In genomic region chr19:58072404-58072803, GRCm38 (mm10) we compare ENCODE assay signal across 8 mouse cellular contexts.
DNase-seq lines count a peak whose midpoint lies in the region; ATAC-seq and TF ChIP-seq lines count a peak whose summit lies in the region.
"Had no signal": no experiment of that assay in that cellular context is flagged by ENCODE, and none has a peak within 500 bp of the region (broad histone marks: within the 10 kb centered on the region; RNA-seq: fewer than 3 reads in every experiment).

No protein-coding gene starts in this region.

- H3K36me3 ChIP-seq in heart, adult 2 months (ENCODE audit: control insufficient read depth, insufficient read depth, low read length): no peaks in the 10 kb centered on the region
- no peaks in the 10 kb centered on the region for H3K36me3 ChIP-seq in lung, embryonic 14.5 days (ENCODE audit: insufficient read depth)
- no peaks in the 10 kb centered on the region for H3K36me3 ChIP-seq in MEL (ENCODE audit: control insufficient read depth in 1 of 2, insufficient read depth in 2 of 2, low read length in 2 of 2)

- peak; percentile 56 for TF ChIP-seq CTCF in heart, adult 2 months (IDR thresholded peaks at IDR 0.05)
- TF ChIP-seq CTCF in lung, embryonic 14.5 days (IDR thresholded peaks at IDR 0.05; ENCODE audit: low read depth): peak; percentile 48
- peak in 2 of 3 experiments; percentile 18 to 20; a peak in 1 of 6 replicates for TF ChIP-seq CTCF in MEL (IDR thresholded peaks at IDR 0.05 in 2 of 3, conservative IDR thresholded peaks at IDR 0.05 in 1 of 3; ENCODE audit: control insufficient read depth in 1 of 3, insufficient read depth in 1 of 3, low read depth in 2 of 3, low read length in 3 of 3, poor library complexity in 1 of 3, severe bottlenecking in 1 of 3)

- ATAC-seq in lung, embryonic 14.5 days (ENCODE audit: insufficient read depth): no peak
- peak; percentile 50 for ATAC-seq in megakaryocyte progenitor cell, adult 5-6 weeks (replicated peaks; ENCODE audit: poor library complexity)

- TF ChIP-seq EP300 in heart, adult 2 months (IDR thresholded peaks at IDR 0.05; ENCODE audit: insufficient read depth, low read depth, low read length): no peak
- no peak for TF ChIP-seq EP300 in MEL (IDR thresholded peaks at IDR 0.05; ENCODE audit: low read depth in 1 of 2, low read length in 2 of 2)

- H3K27me3 ChIP-seq in heart, adult 2 months (ENCODE audit: control insufficient read depth, insufficient read depth, low read length): no peaks in the 10 kb centered on the region
- no peaks in the 10 kb centered on the region for H3K27me3 ChIP-seq in lung, embryonic 14.5 days (ENCODE audit: insufficient read depth, low read length)
- no peaks in the 10 kb centered on the region for H3K27me3 ChIP-seq in MEL (ENCODE audit: control insufficient read depth in 1 of 2, insufficient read depth in 2 of 2, low read length in 2 of 2)

- no peak overlapping the region for H3K27ac ChIP-seq in heart, adult 2 months
- H3K27ac ChIP-seq in lung, embryonic 14.5 days (ENCODE audit: low read depth): no peak overlapping the region
- no peak overlapping the region for H3K27ac ChIP-seq in MEL (ENCODE audit: control insufficient read depth, low read depth, low read length)

- TF ChIP-seq RAD21 in MEL (IDR thresholded peaks at IDR 0.05; ENCODE audit: low read depth, low read length): no peak

- no peak overlapping the region for H3K4me2 ChIP-seq in lung, embryonic 14.5 days

- DNase-seq in heart, adult 2 months: no peak
- DNase-seq in heart, postnatal 4 days: no peak
- peak; percentile 48 for DNase-seq in lung, embryonic 14.5 days
- DNase-seq in lung, adult 18-20 months: no peak
- DNase-seq in MEL (ENCODE audit: low read depth, low spot score): no peak
- DNase-seq in gastrocnemius, postnatal 36 days: no peak
- DNase-seq: right cerebral cortex, postnatal 4 days had no signal

- H3K4me3 ChIP-seq in heart, adult 2 months: no peak overlapping the region
- H3K4me3 ChIP-seq in lung, embryonic 14.5 days (ENCODE audit: low read depth, low read length): no peak overlapping the region
- H3K4me3 ChIP-seq in MEL (ENCODE audit: control insufficient read depth in 1 of 2, insufficient read depth in 1 of 2, low read depth in 2 of 2, low read length in 2 of 2): no peak overlapping the region

- H3K4me1 ChIP-seq in heart, adult 2 months (ENCODE audit: control insufficient read depth, insufficient read depth, low read length): no peaks in the 10 kb centered on the region
- 0 out of 2 replicates have a peak, but pooled peaks cover 3% of the 10 kb centered on the region for H3K4me1 ChIP-seq in lung, embryonic 14.5 days (ENCODE audit: insufficient read depth)
- no peaks in the 10 kb centered on the region for H3K4me1 ChIP-seq in MEL (ENCODE audit: control insufficient read depth in 1 of 2, insufficient read depth in 2 of 2, low read length in 2 of 2)

- intact Hi-C loops in heart, adult 2 months (cut with DNase I): loop anchor here (2.0 kb wide), 1 partner anchor 396 kb away; no protein-coding TSS in a partner anchor
- intact Hi-C loops in gastrocnemius, postnatal 36 days (cut with DNase I): loop anchor here (2.0 kb wide), 1 partner anchor 398 kb away; no protein-coding TSS in a partner anchor

- no peak for TF ChIP-seq POLR2A in heart, adult 2 months (IDR thresholded peaks at IDR 0.05; ENCODE audit: insufficient read depth, low read depth, low read length)
- TF ChIP-seq POLR2A in MEL (IDR thresholded peaks at IDR 0.05; ENCODE audit: control insufficient read depth in 1 of 2, insufficient read depth in 1 of 2, low read depth in 1 of 2, low read length in 2 of 2, poor library complexity in 1 of 2): no peak

- 78% methylated on average over 5 of the region's 5 CpGs for WGBS in heart, adult 2 months
- WGBS in lung, embryonic 14.5 days: 69% methylated on average over 5 of the region's 5 CpGs

- no peak overlapping the region for H3K9ac ChIP-seq in heart, adult 2 months (ENCODE audit: low read depth, low read length)
- no peak overlapping the region for H3K9ac ChIP-seq in lung, embryonic 14.5 days
- no peak overlapping the region for H3K9ac ChIP-seq in MEL (ENCODE audit: control insufficient read depth, low read depth, low read length, poor library complexity, severe bottlenecking)

- no peaks in the 10 kb centered on the region for H3K79me2 ChIP-seq in heart, adult 2 months (replicated peaks; ENCODE audit: control insufficient read depth, insufficient read depth, low read length)
- no peaks in the 10 kb centered on the region for H3K79me2 ChIP-seq in MEL (ENCODE audit: control insufficient read depth, insufficient read depth, low read length, poor library complexity)

- no peaks in the 10 kb centered on the region for H3K9me3 ChIP-seq in lung, embryonic 14.5 days (ENCODE audit: low read depth, low read length)
- H3K9me3 ChIP-seq in MEL (replicated peaks; ENCODE audit: insufficient read depth, low read length): no peaks in the 10 kb centered on the region

TF ChIP-seq in MEL, 35 proteins besides CTCF, POLR2A, EP300 and RAD21:
- TF ChIP-seq ZNF384 (IDR thresholded peaks at IDR 0.05; ENCODE audit: low read depth, low read length): no peak
- no peak for TF ChIP-seq NRF1 (IDR thresholded peaks at IDR 0.05; ENCODE audit: insufficient read depth, low read depth, low read length, poor library complexity, severe bottlenecking)
- TF ChIP-seq UBTF (IDR thresholded peaks at IDR 0.05; ENCODE audit: borderline replicate concordance, insufficient read depth, low read depth, low read length): no peak
- no peak for TF ChIP-seq E2F4 (IDR thresholded peaks at IDR 0.05; ENCODE audit: borderline replicate concordance, low read depth, low read length)
- TF ChIP-seq BHLHE40 (IDR thresholded peaks at IDR 0.05; ENCODE audit: borderline replicate concordance, low read depth, low read length): no peak
- no peak for TF ChIP-seq JUND (IDR thresholded peaks at IDR 0.05; ENCODE audit: low read depth, low read length)
- TF ChIP-seq MXI1 (IDR thresholded peaks at IDR 0.05; ENCODE audit: low read depth, low read length): no peak
- no peak for TF ChIP-seq MAFK (IDR thresholded peaks at IDR 0.05; ENCODE audit: borderline replicate concordance, low read depth, low read length)
- no peak for TF ChIP-seq HCFC1 (IDR thresholded peaks at IDR 0.05; ENCODE audit: low read depth, low read length)
- no peak for TF ChIP-seq ELF1 (IDR thresholded peaks at IDR 0.05; ENCODE audit: low read depth, low read length)
- no peak for TF ChIP-seq GABPA (IDR thresholded peaks at IDR 0.05; ENCODE audit: low read depth, low read length)
- TF ChIP-seq ZC3H11A (IDR thresholded peaks at IDR 0.05; ENCODE audit: low read depth, low read length): no peak
- TF ChIP-seq POLR2AphosphoS5 (IDR thresholded peaks at IDR 0.05; ENCODE audit: borderline replicate concordance, low read depth, low read length): no peak
- no peak for TF ChIP-seq ZKSCAN1 (IDR thresholded peaks at IDR 0.05; ENCODE audit: low read depth, low read length)
- TF ChIP-seq GATA1 (IDR thresholded peaks at IDR 0.05; ENCODE audit: low read depth, low read length): no peak
